Mouse (Mus musculus): Measurements from ENCODE around the gene Rpl11. TPM values are rescaled to one million over a fixed set of nuclear protein-coding genes. Genes with fewer than 3 reads are reported as not detected.
A peak's percentile ranks its signal among the peaks of the same experiment; 100 is the strongest.
"Not testable (repeated sequence)": the region's sequence is repeated elsewhere in the genome, so short reads cannot be mapped to it uniquely, and the experiment has no call there.

Rpl11 gene
- total RNA-seq, 1 experiment from 2014 or later = 589 TPM

- peak; percentile 84 for ATAC-seq (replicated peaks; ENCODE audit: insufficient number of reproducible peaks, low FRiP score, low TSS enrichment, poor library complexity, severe bottlenecking)
Measured at GRCm38 (mm10) chr4:135986943-135987710, 66.1 kb downstream of the Rpl11 start, which contains the start of gene Pithd1. Gene Pithd1 (minus strand): TSS chr4:135987264.

- ATAC-seq (replicated peaks; ENCODE audit: insufficient number of reproducible peaks, low FRiP score, low TSS enrichment, poor library complexity, severe bottlenecking) = no peak
Measured at GRCm38 (mm10) chr4:135986301-135986942, 66.8 kb downstream of the Rpl11 start.

GRCm38 (mm10) chr4:135985769-135986168 is 67.5 kb downstream of the Rpl11 start:
- ATAC-seq (replicated peaks; ENCODE audit: insufficient number of reproducible peaks, low FRiP score, low TSS enrichment, poor library complexity, severe bottlenecking) = no peak

- ATAC-seq (replicated peaks; ENCODE audit: insufficient number of reproducible peaks, low FRiP score, low TSS enrichment, poor library complexity, severe bottlenecking) = no peak
Measured at GRCm38 (mm10) chr4:135985193-135985592, 68.0 kb downstream of the Rpl11 start.

GRCm38 (mm10) chr4:135984556-135984955 is 68.7 kb downstream of the Rpl11 start:
- no peak for ATAC-seq (replicated peaks; ENCODE audit: insufficient number of reproducible peaks, low FRiP score, low TSS enrichment, poor library complexity, severe bottlenecking)

- ATAC-seq (replicated peaks; ENCODE audit: insufficient number of reproducible peaks, low FRiP score, low TSS enrichment, poor library complexity, severe bottlenecking) = peak; percentile 66
Measured at GRCm38 (mm10) chr4:135981524-135982063, 71.6 kb downstream of the Rpl11 start.

- not testable (repeated sequence) for ATAC-seq (replicated peaks; ENCODE audit: insufficient number of reproducible peaks, low FRiP score, low TSS enrichment, poor library complexity, severe bottlenecking)
Measured at GRCm38 (mm10) chr4:135980223-135980622, 73.0 kb downstream of the Rpl11 start.

Other genes starting within 250 kb of the Rpl11 start
- 233 to 426 TPM (median 303 TPM) in 3 replicates for gene Srsf10, start 197.7 kb downstream of the Rpl11 start, total RNA-seq (2017)
- gene Pnrc2, start 179.6 kb downstream of the Rpl11 start, total RNA-seq (2017) = 342 to 380 TPM (median 364 TPM) in 3 replicates
- 12.0 to 23.7 TPM (median 19.9 TPM) in 3 replicates for gene Cnr2, start 158.0 kb downstream of the Rpl11 start, total RNA-seq (2017)
- 180 to 259 TPM (median 226 TPM) in 3 replicates for gene Fuca1, start 132.7 kb downstream of the Rpl11 start, total RNA-seq (2017)
- gene Hmgcl, start 107.0 kb downstream of the Rpl11 start, total RNA-seq (2017) = 56.8 to 67.9 TPM (median 60.9 TPM) in 3 replicates
- gene Gale, start 89.7 kb downstream of the Rpl11 start, total RNA-seq (2017) = 1.5 to 3.7 TPM (median 2.7 TPM) in 3 replicates
- 28.2 to 39.4 TPM (median 36.0 TPM) in 3 replicates for gene Lypla2, start 80.8 kb downstream of the Rpl11 start, total RNA-seq (2017)
- gene Pithd1, start 66.2 kb downstream of the Rpl11 start, total RNA-seq (2017) = 33.5 to 49.4 TPM (median 35.4 TPM) in 3 replicates
- 58.0 to 71.9 TPM (median 68.5 TPM) in 3 replicates for gene Eloa, start 31.7 kb downstream of the Rpl11 start, total RNA-seq (2017)
- gene Id3, start 90.1 kb upstream of the Rpl11 start, total RNA-seq (2017) = 4.9 to 16.7 TPM (median 8.5 TPM) in 3 replicates
- 18.1 to 19.7 TPM (median 18.4 TPM) in 3 replicates for gene E2f2, start 119.0 kb upstream of the Rpl11 start, total RNA-seq (2017)
- gene Asap3, start 152.9 kb upstream of the Rpl11 start, total RNA-seq (2017) = not detected in 3 replicates
- 20.6 to 37.7 TPM (median 29.0 TPM) in 3 replicates for gene Tcea3, start 194.3 kb upstream of the Rpl11 start, total RNA-seq (2017)
- 5.8 to 10.2 TPM (median 5.9 TPM) in 3 replicates for gene Zfp46, start 231.3 kb upstream of the Rpl11 start, total RNA-seq (2017)

All from monocyte, adult 5-6 weeks (primary cell).